Mouse (Mus musculus): ENCODE measurements at regions not wholly inside any gene's neighbourhood (a gene's known extent, or its start where the extent isn't known, plus 50 kb on each side); places are given as distances from the start of the nearest gene placed in this dataset.

DNA sequence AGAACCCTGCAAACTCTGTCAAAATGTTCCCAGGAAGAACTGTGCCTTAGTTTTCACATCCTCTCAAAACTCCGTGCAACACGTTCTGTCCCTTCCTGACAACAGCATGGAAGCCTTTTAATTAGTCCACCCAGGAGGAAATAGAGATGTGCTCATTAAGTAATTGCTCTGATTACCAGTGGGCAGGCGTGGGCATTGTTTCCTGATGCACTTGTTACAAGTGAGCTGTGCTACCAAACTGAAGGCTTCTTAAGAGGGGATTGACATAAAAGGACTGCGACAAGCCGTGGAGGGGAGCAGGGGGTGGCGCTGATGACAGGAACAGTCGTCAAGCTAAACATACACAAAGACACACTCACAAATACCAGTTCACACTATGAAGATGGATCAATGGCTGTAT, 192.1 kb upstream of the Veph1 start:
- no peak overlapping the region for H3K27ac ChIP-seq (ENCODE audit: low read length)
- no peaks in the 10 kb centered on the region for H3K9me3 ChIP-seq (ENCODE audit: control insufficient read depth, low read depth, low read length)
- H3K9ac ChIP-seq (replicated peaks; ENCODE audit: low read depth, low read length): no peak overlapping the region
- WGBS: 86% methylated on average over 7 of the region's 7 CpGs
- no peaks in the 10 kb centered on the region for H3K36me3 ChIP-seq (ENCODE audit: control insufficient read depth, insufficient read depth, low read length)
- no peak overlapping the region for H3K4me2 ChIP-seq (replicated peaks; ENCODE audit: low read depth, low read length)
- no peak overlapping the region for H3K4me3 ChIP-seq (ENCODE audit: low read depth, low read length)
- no peaks in the 10 kb centered on the region for H3K27me3 ChIP-seq (ENCODE audit: control insufficient read depth, insufficient read depth, low read length)
- no peaks in the 10 kb centered on the region for H3K4me1 ChIP-seq (ENCODE audit: control insufficient read depth, insufficient read depth, low read length)
- ATAC-seq (ENCODE audit: insufficient number of reproducible peaks, insufficient read depth, low FRiP score, low read depth): no peak

DNA sequence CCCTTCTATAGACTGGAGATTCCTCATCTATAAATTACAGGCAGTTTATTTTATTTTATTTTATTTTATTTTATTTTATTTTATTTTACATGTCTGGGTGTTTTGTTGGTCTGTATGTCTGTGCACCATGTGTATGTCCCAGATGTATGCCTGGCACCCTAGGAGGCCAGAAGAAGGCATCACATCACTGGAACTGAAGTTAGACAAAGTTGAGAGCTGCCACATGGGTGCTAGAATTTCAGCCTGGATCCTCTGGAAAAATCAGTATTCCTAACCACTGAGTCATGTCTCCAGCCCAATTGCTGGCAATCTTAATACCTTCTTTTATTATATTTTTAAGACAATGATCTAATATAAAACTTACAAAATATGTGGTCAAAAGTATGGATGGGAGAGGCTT, 190.0 kb upstream of the Veph1 start:
- Histone ChIP-seq H3K36me3 (ENCODE audit: control insufficient read depth, insufficient read depth, low read length) (no peaks in the 10 kb centered on the region), H3K27me3 (ENCODE audit: control insufficient read depth, insufficient read depth, low read length) (no peaks in the 10 kb centered on the region), H3K27ac (ENCODE audit: low read length) (no peak overlapping the region), H3K9me3 (ENCODE audit: control insufficient read depth, low read depth, low read length) (no peaks in the 10 kb centered on the region), H3K4me1 (ENCODE audit: control insufficient read depth, insufficient read depth, low read length) (no peaks in the 10 kb centered on the region), H3K4me2 (replicated peaks; ENCODE audit: low read depth, low read length) (no peak overlapping the region), H3K4me3 (ENCODE audit: low read depth, low read length) (no peak overlapping the region), H3K9ac (replicated peaks; ENCODE audit: low read depth, low read length) (no peak overlapping the region)
- ATAC-seq (ENCODE audit: insufficient number of reproducible peaks, insufficient read depth, low FRiP score, low read depth): no peak

DNA sequence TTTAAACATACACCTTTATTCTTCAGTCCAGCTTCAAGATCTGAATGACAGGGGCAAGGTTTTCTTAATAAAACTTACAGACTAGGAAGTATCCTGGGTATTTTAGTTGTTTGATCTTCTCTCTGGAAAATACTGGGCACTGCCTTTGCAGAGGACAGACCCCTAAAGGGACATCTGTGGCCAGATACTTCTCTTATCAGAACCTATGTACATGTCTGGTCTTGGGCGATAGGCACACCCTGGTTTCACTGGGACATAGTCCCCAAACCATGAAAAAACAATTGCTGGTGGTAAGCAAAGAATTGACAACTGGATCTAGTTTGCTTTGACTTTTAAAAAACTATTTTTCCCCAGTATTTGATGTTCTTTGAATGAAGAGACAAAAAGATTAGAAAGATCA, 189.5 kb upstream of the Veph1 start:
- no peaks in the 10 kb centered on the region for H3K4me1 ChIP-seq (ENCODE audit: control insufficient read depth, insufficient read depth, low read length)
- no peak; the same call in 1 of the 2 replicates for ATAC-seq (ENCODE audit: insufficient number of reproducible peaks, insufficient read depth, low FRiP score, low read depth)
- WGBS: 86% methylated on average over 1 of the region's 1 CpGs
- H3K36me3 ChIP-seq (ENCODE audit: control insufficient read depth, insufficient read depth, low read length): no peaks in the 10 kb centered on the region
- H3K9ac ChIP-seq (replicated peaks; ENCODE audit: low read depth, low read length): no peak overlapping the region
- no peaks in the 10 kb centered on the region for H3K27me3 ChIP-seq (ENCODE audit: control insufficient read depth, insufficient read depth, low read length)
- no peak overlapping the region for H3K27ac ChIP-seq (ENCODE audit: low read length)
- H3K4me3 ChIP-seq (ENCODE audit: low read depth, low read length): no peak overlapping the region
- no peaks in the 10 kb centered on the region for H3K9me3 ChIP-seq (ENCODE audit: control insufficient read depth, low read depth, low read length)
- H3K4me2 ChIP-seq (replicated peaks; ENCODE audit: low read depth, low read length): no peak overlapping the region

DNA sequence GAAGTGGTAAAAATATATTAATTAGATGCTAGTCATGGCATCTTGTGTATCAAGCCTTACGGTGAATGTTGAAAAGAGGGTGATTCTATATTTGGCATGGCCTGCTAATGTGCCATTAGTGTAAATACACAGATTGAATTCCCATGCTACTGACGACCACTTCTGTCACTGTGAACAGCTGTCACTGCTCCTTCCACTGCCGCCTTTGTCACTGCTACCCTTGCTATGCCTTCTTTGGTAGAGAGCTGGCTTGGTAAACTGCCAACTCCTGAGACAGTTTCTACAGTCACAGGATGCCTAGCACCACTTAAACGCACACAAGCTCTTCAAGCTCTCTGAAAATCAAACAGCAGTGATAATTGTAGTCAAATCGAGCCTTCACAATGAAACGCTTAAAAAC, 184.1 kb upstream of the Veph1 start:
- ATAC-seq (ENCODE audit: insufficient number of reproducible peaks, insufficient read depth, low FRiP score, low read depth): no peak
- Histone ChIP-seq H3K4me1 (ENCODE audit: control insufficient read depth, insufficient read depth, low read length) (no peaks in the 10 kb centered on the region), H3K4me2 (replicated peaks; ENCODE audit: low read depth, low read length) (no peak overlapping the region), H3K9ac (replicated peaks; ENCODE audit: low read depth, low read length) (no peak overlapping the region), H3K27me3 (ENCODE audit: control insufficient read depth, insufficient read depth, low read length) (no peaks in the 10 kb centered on the region), H3K4me3 (ENCODE audit: low read depth, low read length) (no peak overlapping the region), H3K27ac (ENCODE audit: low read length) (no peak overlapping the region), H3K36me3 (ENCODE audit: control insufficient read depth, insufficient read depth, low read length) (no peaks in the 10 kb centered on the region), H3K9me3 (ENCODE audit: control insufficient read depth, low read depth, low read length) (no peaks in the 10 kb centered on the region)
- WGBS: 46% methylated on average over 6 of the region's 6 CpGs

DNA sequence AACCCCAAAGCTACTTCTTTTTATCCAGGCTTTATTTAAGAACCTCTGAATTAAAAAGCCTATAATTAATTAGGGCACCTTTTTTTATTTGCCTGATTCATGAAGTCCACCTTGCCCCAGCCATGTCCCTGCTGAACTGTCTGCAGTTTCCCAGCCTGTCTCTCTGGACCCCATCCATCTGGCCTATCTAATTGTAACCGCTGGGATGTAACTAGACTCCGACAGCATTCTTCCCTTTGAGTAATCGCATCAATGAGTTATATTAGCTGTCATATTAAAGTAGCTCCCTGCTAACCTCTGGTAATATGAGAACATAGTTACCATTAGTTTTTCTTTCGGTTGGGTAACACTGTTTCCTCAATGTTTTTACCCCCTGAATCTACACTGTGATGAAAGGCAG, 182.6 kb upstream of the Veph1 start:
- Histone ChIP-seq H3K4me1 (ENCODE audit: control insufficient read depth, insufficient read depth, low read length) (no peaks in the 10 kb centered on the region), H3K9ac (replicated peaks; ENCODE audit: low read depth, low read length) (no peak overlapping the region), H3K9me3 (ENCODE audit: control insufficient read depth, low read depth, low read length) (no peaks in the 10 kb centered on the region), H3K27me3 (ENCODE audit: control insufficient read depth, insufficient read depth, low read length) (no peaks in the 10 kb centered on the region), H3K4me2 (replicated peaks; ENCODE audit: low read depth, low read length) (no peak overlapping the region), H3K4me3 (ENCODE audit: low read depth, low read length) (no peak overlapping the region), H3K36me3 (ENCODE audit: control insufficient read depth, insufficient read depth, low read length) (no peaks in the 10 kb centered on the region), H3K27ac (ENCODE audit: low read length) (no peak overlapping the region)
- no peak for ATAC-seq (ENCODE audit: insufficient number of reproducible peaks, insufficient read depth, low FRiP score, low read depth)
- 28% methylated on average over 4 of the region's 4 CpGs for WGBS

DNA sequence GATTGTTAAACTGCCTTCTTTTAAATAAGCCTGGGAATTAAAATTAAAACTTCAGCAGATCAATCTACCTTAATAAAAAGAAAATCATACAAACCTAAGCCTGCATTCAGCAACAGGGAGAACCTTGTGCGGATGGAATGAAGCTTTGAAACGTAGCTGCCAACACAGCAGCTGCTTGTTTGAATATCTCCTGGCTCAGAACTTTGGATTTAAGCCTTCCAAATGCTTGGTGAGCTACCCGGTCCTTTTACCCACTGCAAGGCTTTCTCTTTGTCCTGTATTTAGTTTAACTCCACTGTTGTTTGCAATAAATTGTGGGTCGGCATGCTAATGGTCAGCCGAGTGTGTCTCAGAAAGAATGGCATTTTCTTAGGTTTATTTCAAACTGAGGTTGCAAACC, 169.7 kb upstream of the Veph1 start:
- Histone ChIP-seq H3K4me2 (replicated peaks; ENCODE audit: low read depth, low read length) (no peak overlapping the region), H3K27ac (ENCODE audit: low read length) (no peak overlapping the region), H3K9me3 (ENCODE audit: control insufficient read depth, low read depth, low read length) (no peaks in the 10 kb centered on the region), H3K36me3 (ENCODE audit: control insufficient read depth, insufficient read depth, low read length) (no peaks in the 10 kb centered on the region), H3K4me1 (ENCODE audit: control insufficient read depth, insufficient read depth, low read length) (no peaks in the 10 kb centered on the region), H3K4me3 (ENCODE audit: low read depth, low read length) (no peak overlapping the region), H3K9ac (replicated peaks; ENCODE audit: low read depth, low read length) (no peak overlapping the region), H3K27me3 (ENCODE audit: control insufficient read depth, insufficient read depth, low read length) (no peaks in the 10 kb centered on the region)
- 64% methylated on average over 5 of the region's 5 CpGs for WGBS
- ATAC-seq (ENCODE audit: insufficient number of reproducible peaks, insufficient read depth, low FRiP score, low read depth): no peak

DNA sequence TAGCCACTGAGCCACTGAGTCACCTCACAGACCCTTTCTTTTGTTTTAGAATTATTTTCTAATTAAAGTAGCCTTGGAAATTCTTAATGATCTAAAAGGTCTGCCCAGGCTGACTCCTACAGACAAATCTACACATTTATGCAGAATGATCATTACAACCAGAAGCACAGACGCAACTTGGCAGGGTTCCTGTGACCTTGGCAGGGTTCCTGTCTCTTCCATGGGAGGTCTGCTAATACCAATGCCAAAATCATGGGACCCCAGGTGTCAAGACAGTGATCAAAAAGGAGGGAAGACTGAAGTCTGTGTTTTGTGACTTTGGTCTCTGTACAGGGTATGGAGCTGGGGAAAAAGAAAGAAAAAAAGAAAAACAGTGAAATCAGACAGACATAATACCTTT, 168.7 kb upstream of the Veph1 start:
- Histone ChIP-seq H3K9me3 (ENCODE audit: control insufficient read depth, low read depth, low read length) (no peaks in the 10 kb centered on the region), H3K4me3 (ENCODE audit: low read depth, low read length) (no peak overlapping the region), H3K27me3 (ENCODE audit: control insufficient read depth, insufficient read depth, low read length) (no peaks in the 10 kb centered on the region), H3K36me3 (ENCODE audit: control insufficient read depth, insufficient read depth, low read length) (no peaks in the 10 kb centered on the region), H3K9ac (replicated peaks; ENCODE audit: low read depth, low read length) (no peak overlapping the region), H3K4me1 (ENCODE audit: control insufficient read depth, insufficient read depth, low read length) (no peaks in the 10 kb centered on the region), H3K27ac (ENCODE audit: low read length) (no peak overlapping the region), H3K4me2 (replicated peaks; ENCODE audit: low read depth, low read length) (no peak overlapping the region)
- WGBS: 83% methylated on average over 1 of the region's 1 CpGs
- no peak for ATAC-seq (ENCODE audit: insufficient number of reproducible peaks, insufficient read depth, low FRiP score, low read depth)

DNA sequence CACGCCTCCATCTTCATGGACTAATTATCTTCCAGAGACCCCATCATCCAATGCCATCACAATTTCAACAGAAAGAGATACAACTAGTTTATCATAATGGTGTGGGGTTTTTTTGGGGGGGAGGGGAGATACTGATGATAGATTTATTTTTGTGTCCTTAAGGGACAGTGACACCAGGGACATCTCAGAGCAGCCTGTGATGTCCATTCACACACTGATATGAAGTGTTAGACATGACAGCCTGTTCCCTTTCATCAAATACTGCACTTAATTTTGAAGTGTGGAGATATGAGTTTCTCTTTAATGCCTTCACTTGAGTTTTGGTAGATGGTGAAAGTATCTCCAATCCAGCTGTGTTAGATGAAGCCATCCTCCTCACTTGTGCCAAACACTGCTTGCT, 165.7 kb upstream of the Veph1 start:
- Histone ChIP-seq H3K4me1 (ENCODE audit: control insufficient read depth, insufficient read depth, low read length) (no peaks in the 10 kb centered on the region), H3K27me3 (ENCODE audit: control insufficient read depth, insufficient read depth, low read length) (no peaks in the 10 kb centered on the region), H3K4me2 (replicated peaks; ENCODE audit: low read depth, low read length) (no peak overlapping the region), H3K9me3 (ENCODE audit: control insufficient read depth, low read depth, low read length) (no peaks in the 10 kb centered on the region), H3K4me3 (ENCODE audit: low read depth, low read length) (no peak overlapping the region), H3K9ac (replicated peaks; ENCODE audit: low read depth, low read length) (no peak overlapping the region), H3K27ac (ENCODE audit: low read length) (no peak overlapping the region), H3K36me3 (ENCODE audit: control insufficient read depth, insufficient read depth, low read length) (no peaks in the 10 kb centered on the region)
- ATAC-seq (ENCODE audit: insufficient number of reproducible peaks, insufficient read depth, low FRiP score, low read depth): no peak
- WGBS: 76% methylated on average over 1 of the region's 1 CpGs

DNA sequence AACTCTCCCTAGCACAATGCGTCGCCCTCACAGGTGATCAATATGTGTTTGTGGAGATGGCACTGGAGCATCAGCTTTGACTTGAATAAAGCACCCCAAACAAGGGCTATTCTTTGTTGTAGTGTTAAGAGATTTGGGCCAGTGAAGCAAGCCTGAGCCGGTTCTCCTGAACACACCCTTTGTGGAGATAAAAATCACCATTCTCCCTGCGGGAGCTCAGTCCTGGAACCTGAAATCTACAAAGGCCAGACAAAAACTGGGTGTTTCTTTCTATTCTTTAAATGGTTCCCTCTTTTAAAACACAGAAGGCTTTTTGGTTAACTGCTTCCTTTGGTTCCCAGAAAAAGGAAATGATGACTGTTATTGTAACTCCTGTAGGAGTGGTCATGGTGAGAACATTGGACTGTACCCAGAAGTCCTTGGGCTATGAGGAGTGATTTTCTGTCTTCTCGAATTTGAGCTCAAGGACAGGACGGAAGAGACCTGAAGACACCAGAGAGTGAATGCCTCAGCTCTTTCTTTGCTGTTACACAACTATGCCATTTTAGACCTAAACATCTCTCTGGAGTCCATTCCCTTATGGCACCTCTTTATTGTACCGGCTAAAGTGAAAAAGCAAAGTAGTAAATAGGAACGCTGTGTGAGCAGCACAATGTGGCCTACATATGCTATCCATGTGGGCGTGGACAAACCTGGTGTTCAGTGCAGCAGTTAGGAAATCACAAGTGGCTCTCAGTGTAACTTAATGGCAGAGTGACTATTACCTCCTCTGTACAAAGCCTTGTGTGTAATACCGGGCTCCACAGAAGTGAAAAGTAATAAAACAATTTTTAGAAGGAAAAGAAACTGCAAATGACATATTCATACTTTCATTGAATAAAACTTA, 149.9 kb upstream of the Veph1 start:
- no peaks in the 10 kb centered on the region for H3K9me3 ChIP-seq (ENCODE audit: control insufficient read depth, low read depth, low read length)
- no peak overlapping the region for H3K27ac ChIP-seq (ENCODE audit: low read length)
- no peaks in the 10 kb centered on the region for H3K27me3 ChIP-seq (ENCODE audit: control insufficient read depth, insufficient read depth, low read length)
- no peaks in the 10 kb centered on the region for H3K4me1 ChIP-seq (ENCODE audit: control insufficient read depth, insufficient read depth, low read length)
- ATAC-seq (ENCODE audit: insufficient number of reproducible peaks, insufficient read depth, low FRiP score, low read depth): no peak
- no peak overlapping the region for H3K4me2 ChIP-seq (replicated peaks; ENCODE audit: low read depth, low read length)
- no peak overlapping the region for H3K4me3 ChIP-seq (ENCODE audit: low read depth, low read length)
- no peak overlapping the region for H3K9ac ChIP-seq (replicated peaks; ENCODE audit: low read depth, low read length)
- WGBS: 87% methylated on average over 10 of the region's 10 CpGs
- H3K36me3 ChIP-seq (ENCODE audit: control insufficient read depth, insufficient read depth, low read length): no peaks in the 10 kb centered on the region
